Mouse (Mus musculus) CH12.LX (cell line): ENCODE results near the gene Cnksr3. TPM values are rescaled to one million over a fixed set of nuclear protein-coding genes. Genes with fewer than 3 reads are reported as not detected.

Source experiments
- DNase-seq: peaks from one replicate; pipeline ENCODE4 v3.0.0-alpha.2; 2013; ENCODE audit errors: extremely low read depth
- H3K27ac ChIP-seq: 2 replicates; pipeline ENCODE4 v1.5.1; 2012; ENCODE audit warnings: low read depth, mild to moderate bottlenecking, control low read depth, moderate library complexity; ENCODE audit not compliant: insufficient read depth
- H3K27me3 ChIP-seq: replicated peaks from 2 replicates; pipeline ENCODE3; 2012; ENCODE audit warnings: inconsistent platforms
- H3K36me3 ChIP-seq, 2 experiments: replicated peaks in 1 of 2; 2 replicates each; pipeline versions ENCODE3 to v1.6.1; 2012; ENCODE audit warnings: inconsistent platforms in 1 of 2, low read length in 1 of 2, mild to moderate bottlenecking in 1 of 2, mixed read lengths in 1 of 2, moderate library complexity in 1 of 2; ENCODE audit not compliant: control insufficient read depth in 1 of 2, insufficient read depth in 1 of 2
- H3K4me1 ChIP-seq, 2 experiments: 2 replicates each; pipeline ENCODE4 v1.6.1; 2012; ENCODE audit warnings: inconsistent platforms in 1 of 2, moderate library complexity in 1 of 2; ENCODE audit not compliant: insufficient read depth in 2 of 2, control insufficient read depth in 1 of 2
- H3K4me2 ChIP-seq: 2 replicates; pipeline ENCODE4 v1.6.1; 2012; ENCODE audit warnings: low read depth, mild to moderate bottlenecking, control low read depth; ENCODE audit not compliant: poor library complexity, insufficient read depth, severe bottlenecking
- H3K4me3 ChIP-seq, 3 experiments: fragments of 150-350 bp in 1 of 3; sonication (generic) in 1 of 3; replicated peaks in 1 of 3; 2 replicates each; pipeline versions ENCODE3 to v1.5.1; 2011 to 2012; ENCODE audit warnings: low read depth in 2 of 3, low read length in 2 of 3, mild to moderate bottlenecking in 2 of 3, moderate library complexity in 2 of 3, control low read depth in 1 of 3, improper control_type of control experiment in 1 of 3, inconsistent platforms in 1 of 3, mixed read lengths in 1 of 3; ENCODE audit not compliant: poor library complexity in 1 of 3
- H3K79me2 ChIP-seq: replicated peaks from 2 replicates; pipeline ENCODE4 v1.6.1; 2012; ENCODE audit warnings: mild to moderate bottlenecking, moderate library complexity; ENCODE audit not compliant: control insufficient read depth, poor library complexity, insufficient read depth, severe bottlenecking; ENCODE audit errors: extremely low read depth
- H3K9ac ChIP-seq: 2 replicates; pipeline ENCODE4 v1.6.1; 2012; ENCODE audit warnings: low read depth, mild to moderate bottlenecking, control low read depth, moderate library complexity; ENCODE audit not compliant: insufficient read depth
- H3K9me3 ChIP-seq: replicated peaks from 2 replicates; pipeline ENCODE3; 2012; ENCODE audit warnings: low read length, inconsistent platforms, mixed read lengths
- BHLHE40 ChIP-seq: IDR thresholded peaks from 2 replicates; pipeline ENCODE4 v1.6.1; 2011; ENCODE audit warnings: mild to moderate bottlenecking, low read depth, low read length, improper control_type of control experiment
- CHD2 ChIP-seq: IDR thresholded peaks from 2 replicates; pipeline ENCODE4 v1.6.1; 2011; ENCODE audit warnings: low read length, improper control_type of control experiment
- CTCF ChIP-seq, 2 experiments: IDR thresholded peaks in 1 of 2; conservative IDR thresholded peaks in 1 of 2; 2 replicates each; pipeline ENCODE4 v1.5.1; 2011 to 2012; ENCODE audit warnings: low read depth in 2 of 2, low read length in 2 of 2, improper control_type of control experiment in 1 of 2, inconsistent platforms in 1 of 2, mild to moderate bottlenecking in 1 of 2, moderate library complexity in 1 of 2
- E2F4 ChIP-seq: IDR thresholded peaks from 2 replicates; pipeline ENCODE4 v1.6.1; 2011; ENCODE audit warnings: low read depth, low read length, improper control_type of control experiment; ENCODE audit not compliant: insufficient replicate concordance
- EP300 ChIP-seq: IDR thresholded peaks from 2 replicates; pipeline ENCODE4 v1.6.1; 2011; ENCODE audit warnings: low read length, improper control_type of control experiment
- IRF4 ChIP-seq: IDR thresholded peaks from 2 replicates; pipeline ENCODE4 v1.6.1; 2014; ENCODE audit warnings: low read depth, mild to moderate bottlenecking, inconsistent platforms, low read length, improper control_type of control experiment
- JUN ChIP-seq: IDR thresholded peaks from 2 replicates; pipeline ENCODE4 v1.6.1; 2011; ENCODE audit warnings: low read depth, mild to moderate bottlenecking, low read length, improper control_type of control experiment, moderate library complexity; ENCODE audit not compliant: insufficient read depth
- JUND ChIP-seq: conservative IDR thresholded peaks from 2 replicates; pipeline ENCODE4 v1.6.1; 2011; ENCODE audit warnings: low read depth, low read length, improper control_type of control experiment
- MAX ChIP-seq: IDR thresholded peaks from 2 replicates; pipeline ENCODE4 v1.6.1; 2011; ENCODE audit warnings: low read length, improper control_type of control experiment
- MAZ ChIP-seq: IDR thresholded peaks from 2 replicates; pipeline ENCODE4 v1.6.1; 2012; ENCODE audit warnings: low read depth, mild to moderate bottlenecking, inconsistent platforms, low read length, improper control_type of control experiment, moderate library complexity
- MXI1 ChIP-seq: IDR thresholded peaks from 2 replicates; pipeline ENCODE4 v1.6.1; 2011; ENCODE audit warnings: mild to moderate bottlenecking, low read depth, low read length, improper control_type of control experiment
- MYC ChIP-seq: IDR thresholded peaks from 2 replicates; pipeline ENCODE4 v1.6.1; 2011; ENCODE audit warnings: low read depth, mild to moderate bottlenecking, improper control_type of control experiment, low read length
- NELFE ChIP-seq: IDR thresholded peaks from 2 replicates; pipeline ENCODE4 v1.6.1; 2011; ENCODE audit warnings: low read depth, low read length, improper control_type of control experiment
- NRF1 ChIP-seq: IDR thresholded peaks from 2 replicates; pipeline ENCODE4 v1.6.1; 2014; ENCODE audit warnings: low read depth, mild to moderate bottlenecking, inconsistent platforms, low read length, improper control_type of control experiment, moderate library complexity
- PAX5 ChIP-seq: IDR thresholded peaks from 2 replicates; pipeline ENCODE4 v1.6.1; 2012; ENCODE audit warnings: low read length, inconsistent platforms, mixed read lengths
- POLR2A ChIP-seq: IDR thresholded peaks from 2 replicates; pipeline ENCODE4 v1.6.1; 2011; ENCODE audit warnings: low read depth, mild to moderate bottlenecking, improper control_type of control experiment, low read length
- RAD21 ChIP-seq: IDR thresholded peaks from 2 replicates; pipeline ENCODE4 v1.6.1; 2011; ENCODE audit warnings: low read depth, mild to moderate bottlenecking, low read length, improper control_type of control experiment, moderate library complexity
- SMC3 ChIP-seq: IDR thresholded peaks from 2 replicates; pipeline ENCODE4 v1.6.1; 2011; ENCODE audit warnings: low read depth, low read length, improper control_type of control experiment
- USF1 ChIP-seq: IDR thresholded peaks from 2 replicates; pipeline ENCODE4 v1.6.1; 2014; ENCODE audit warnings: low read depth, mild to moderate bottlenecking, inconsistent platforms, low read length, improper control_type of control experiment
- USF2 ChIP-seq: conservative IDR thresholded peaks from 2 replicates; pipeline ENCODE4 v1.6.1; 2011; ENCODE audit warnings: low read depth, low read length, improper control_type of control experiment
- ZC3H11A ChIP-seq: IDR thresholded peaks from 2 replicates; pipeline ENCODE4 v1.6.1; 2012; ENCODE audit warnings: low read depth, mild to moderate bottlenecking, inconsistent platforms, low read length, improper control_type of control experiment
- ZMIZ1 ChIP-seq: IDR thresholded peaks from 2 replicates; pipeline ENCODE4 v1.6.1; 2012; ENCODE audit warnings: low read depth, mild to moderate bottlenecking, inconsistent platforms, low read length, improper control_type of control experiment
- ZNF384 ChIP-seq: IDR thresholded peaks from 2 replicates; pipeline ENCODE4 v1.6.1; 2012; ENCODE audit warnings: low read depth, low read length, improper control_type of control experiment, inconsistent platforms
- dilution Hi-C: fragments of 300-500 bp; cut with MboI; formaldehyde crosslinking; loops from 2 replicates; pipeline ENCODE4 v1.14.3; 2020; ENCODE audit warnings: low sequenced_read_pairs; ENCODE audit not compliant: extremely low pct_unique_long_range_greater_than_20kb, extremely low pct_ligation_motif_present
- in situ Hi-C: fragments of 300-500 bp; cut with MboI; formaldehyde crosslinking; loops from 3 replicates; pipeline ENCODE4 v1.14.3; 2019; ENCODE audit warnings: low sequenced_read_pairs, low pct_ligation_motif_present, low pct_unique_long_range_greater_than_20kb, mixed read lengths
- polyA plus RNA-seq: library from polyadenylated mRNA; unstranded; fragments of >175 nt; gene quantifications from 2 replicates; pipeline ENCODE4 v1.2.1, GENCODE M21; 2012; ENCODE audit warnings: low read depth; ENCODE audit not compliant: insufficient read length
- total RNA-seq, 2 experiments: library from RNA; depleted of rRNA; stranded (reverse); fragments of 300-350 nt in 1 of 2; fragments of >200 nt in 1 of 2; gene quantifications; 2 replicates each; pipeline ENCODE4 v1.2.3; 2012 to 2014

The Cnksr3 gene
- total and polyA plus RNA-seq, 3 experiments, result 0.72 to 3.9 (median 2.9) TPM

DNA sequence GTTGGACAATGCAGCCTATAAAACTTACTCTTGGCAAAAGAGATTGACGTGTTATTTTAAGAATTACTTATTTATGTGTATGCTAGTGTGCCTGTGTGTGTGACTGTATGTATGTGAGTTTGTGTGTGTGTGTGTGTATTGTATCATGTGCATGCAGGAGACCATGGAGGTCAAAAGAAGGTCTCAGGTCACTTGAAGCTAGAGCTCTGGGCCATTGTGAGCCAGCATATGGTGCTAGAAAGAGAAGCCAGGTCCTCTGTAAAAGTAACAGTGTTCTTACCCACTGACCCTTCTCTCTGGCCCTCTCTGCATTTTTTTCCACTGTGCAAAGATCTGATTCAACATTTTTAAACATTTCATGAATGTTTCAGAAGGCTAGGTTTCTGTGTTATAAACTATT lies 134.1 kb downstream of the Cnksr3 start:
- Histone ChIP-seq H3K9ac (no peak overlapping the region), H3K9me3 (peaks cover 6% of the 10 kb centered on the region), H3K4me3 (no peak overlapping the region), H3K27me3 (no peaks in the 10 kb centered on the region), H3K4me1 (peaks cover 3 to 19% of the 10 kb centered on the region in 2 experiments; a peak in 3 of 4 replicates), H3K79me2 (no peaks in the 10 kb centered on the region), H3K4me2 (no peak overlapping the region), H3K36me3 (no peaks in the 10 kb centered on the region), H3K27ac (no peak overlapping the region)
- dilution Hi-C loops, result no loop called here
- no peak for TF ChIP-seq PAX5
- TF ChIP-seq MXI1, result no peak
- TF ChIP-seq MYC, result no peak
- no peak for TF ChIP-seq IRF4
- no peak for TF ChIP-seq POLR2A
- in situ Hi-C loops, result loop anchor here (5.0 kb wide), 1 partner anchor 191 kb away; no protein-coding TSS in a partner anchor
- DNase-seq, result no peak

DNA sequence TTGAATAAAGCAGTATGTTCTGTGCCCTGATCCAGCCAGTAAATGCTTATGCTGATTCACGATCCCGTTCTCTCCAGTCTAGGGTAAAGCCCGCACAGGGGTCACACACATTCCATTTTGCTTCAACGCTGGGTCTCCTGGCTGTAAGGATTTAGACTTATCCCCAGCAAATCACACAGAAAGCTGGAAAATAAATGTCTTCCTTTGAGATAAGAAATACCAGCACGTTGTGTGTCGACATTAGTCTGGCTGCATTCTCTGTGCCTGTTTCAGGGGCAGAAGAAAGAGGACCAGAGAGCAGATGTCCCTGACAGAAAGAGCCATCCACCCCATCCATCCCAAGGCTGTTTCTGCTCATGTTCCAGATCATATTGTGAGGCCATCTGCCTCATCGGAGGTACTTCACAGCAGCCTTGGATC lies 134.6 kb downstream of the Cnksr3 start:
- Histone ChIP-seq H3K4me2 (no peak overlapping the region), H3K9me3 (peaks cover 6% of the 10 kb centered on the region), H3K9ac (no peak overlapping the region), H3K4me1 (peaks cover 3 to 24% of the 10 kb centered on the region in 2 experiments; a peak in 3 of 4 replicates), H3K79me2 (no peaks in the 10 kb centered on the region), H3K4me3 (no peak overlapping the region), H3K27ac (no peak overlapping the region), H3K36me3 (no peaks in the 10 kb centered on the region), H3K27me3 (no peaks in the 10 kb centered on the region)
- in situ Hi-C loops (loop anchor here (5.0 kb wide), 1 partner anchor 190 kb away; no protein-coding TSS in a partner anchor), dilution Hi-C loops (no loop called here)
- DNase-seq, result no peak
- no peak for TF ChIP-seq NELFE
- no peak for TF ChIP-seq POLR2A
- TF ChIP-seq MAZ, result no peak
- no peak for TF ChIP-seq ZNF384
- no peak for TF ChIP-seq NRF1
- TF ChIP-seq SMC3, result no peak
- no peak for TF ChIP-seq E2F4
- no peak for TF ChIP-seq JUN
- no peak for TF ChIP-seq PAX5
- no peak for TF ChIP-seq EP300
- TF ChIP-seq RAD21, result no peak
- TF ChIP-seq BHLHE40, result no peak
- TF ChIP-seq JUND, result no peak
- TF ChIP-seq ZMIZ1, result no peak
- no peak for TF ChIP-seq USF2
- TF ChIP-seq ZC3H11A, result no peak
- no peak for TF ChIP-seq CTCF (conservative IDR thresholded peaks at IDR 0.05 in 1 of 2, IDR thresholded peaks at IDR 0.05 in 1 of 2; ENCODE audit: low read depth in 2 of 2, low read length in 2 of 2)
- no peak for TF ChIP-seq USF1
- TF ChIP-seq CHD2, result no peak
- TF ChIP-seq MAX, result no peak
